Mouse (Mus musculus) frontal cortex, postnatal 14 days (tissue): Measurements from ENCODE around the gene St7.

Experiments used
- DNase-seq, 2 experiments: peaks; one replicate each; pipeline ENCODE4 v3.0.0; 2022; ENCODE audit warnings: low spot score in 2 of 2

Gene St7

GRCm38 (mm10) chr6:17719423-17719822 lies 26.7 kb downstream of the St7 start:
- no peak for DNase-seq

- DNase-seq, result no peak
Measured at GRCm38 (mm10) chr6:17720022-17720421, 27.3 kb downstream of the St7 start.

GRCm38 (mm10) chr6:17721706-17722105 lies 29.0 kb downstream of the St7 start:
- DNase-seq, result no peak

GRCm38 (mm10) chr6:17725841-17726460 lies 33.2 kb downstream of the St7 start:
- DNase-seq, result peak in 1 of 2 experiments; percentile 57

GRCm38 (mm10) chr6:17727241-17727640 lies 34.5 kb downstream of the St7 start:
- DNase-seq, result no peak

GRCm38 (mm10) chr6:17727891-17728790 lies 35.4 kb downstream of the St7 start:
- no peak for DNase-seq

GRCm38 (mm10) chr6:17730122-17730521 lies 37.4 kb downstream of the St7 start:
- DNase-seq, result peak in 1 of 2 experiments; percentile 34

GRCm38 (mm10) chr6:17731694-17732093 lies 39.0 kb downstream of the St7 start:
- DNase-seq, result no peak

GRCm38 (mm10) chr6:17733951-17734411 lies 41.2 kb downstream of the St7 start:
- no peak for DNase-seq

- no peak for DNase-seq
Measured at GRCm38 (mm10) chr6:17737262-17737948, 44.7 kb downstream of the St7 start.

GRCm38 (mm10) chr6:17740128-17740527 lies 47.4 kb downstream of the St7 start:
- no peak for DNase-seq

GRCm38 (mm10) chr6:17741639-17742038 lies 48.9 kb downstream of the St7 start:
- no peak for DNase-seq

- DNase-seq, result no peak
Measured at GRCm38 (mm10) chr6:17742209-17742608, 49.5 kb downstream of the St7 start.

- DNase-seq, result no peak
Measured at GRCm38 (mm10) chr6:17743325-17743724, 50.6 kb downstream of the St7 start.

- DNase-seq, result no peak
Measured at GRCm38 (mm10) chr6:17747724-17748123, 55.0 kb downstream of the St7 start.

GRCm38 (mm10) chr6:17748866-17749582 lies 56.3 kb downstream of the St7 start:
- peak; percentile 66 to 73 for DNase-seq

GRCm38 (mm10) chr6:17749596-17749995 lies 56.9 kb downstream of the St7 start:
- DNase-seq, result no peak

- no peak for DNase-seq
Measured at GRCm38 (mm10) chr6:17750041-17750660, 57.4 kb downstream of the St7 start.

GRCm38 (mm10) chr6:17750957-17751356 lies 58.2 kb downstream of the St7 start:
- DNase-seq, result no peak

- no peak for DNase-seq
Measured at GRCm38 (mm10) chr6:17755902-17756301, 63.2 kb downstream of the St7 start.

- no peak for DNase-seq
Measured at GRCm38 (mm10) chr6:17758568-17758967, 65.8 kb downstream of the St7 start.
